Mouse (Mus musculus): ENCODE data around the gene Tns3.
"Not testable (repeated sequence)": the region's sequence is repeated elsewhere in the genome, so short reads cannot be mapped to it uniquely, and the experiment has no call there.

Tns3 gene

DNA sequence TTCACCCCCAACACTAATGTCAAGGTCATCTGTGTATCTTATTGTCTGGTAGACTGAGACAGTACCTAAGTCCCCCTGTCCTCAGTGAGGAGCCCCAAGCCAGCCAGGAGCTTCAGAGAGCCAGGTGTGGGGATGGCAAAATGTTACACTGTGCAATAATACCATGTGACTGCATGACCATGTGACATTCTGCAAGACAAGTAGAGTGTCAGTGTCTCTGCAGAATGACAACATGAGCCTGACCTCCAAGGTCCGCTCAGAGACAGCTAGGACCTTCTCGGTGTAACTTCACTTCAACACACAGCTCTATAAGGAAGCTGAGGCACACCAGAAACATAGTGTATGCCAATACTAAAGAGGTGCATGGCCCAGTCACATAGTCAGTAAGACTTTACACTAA is 20.1 kb downstream of the Tns3 start:
- DNase-seq: no peak

DNA sequence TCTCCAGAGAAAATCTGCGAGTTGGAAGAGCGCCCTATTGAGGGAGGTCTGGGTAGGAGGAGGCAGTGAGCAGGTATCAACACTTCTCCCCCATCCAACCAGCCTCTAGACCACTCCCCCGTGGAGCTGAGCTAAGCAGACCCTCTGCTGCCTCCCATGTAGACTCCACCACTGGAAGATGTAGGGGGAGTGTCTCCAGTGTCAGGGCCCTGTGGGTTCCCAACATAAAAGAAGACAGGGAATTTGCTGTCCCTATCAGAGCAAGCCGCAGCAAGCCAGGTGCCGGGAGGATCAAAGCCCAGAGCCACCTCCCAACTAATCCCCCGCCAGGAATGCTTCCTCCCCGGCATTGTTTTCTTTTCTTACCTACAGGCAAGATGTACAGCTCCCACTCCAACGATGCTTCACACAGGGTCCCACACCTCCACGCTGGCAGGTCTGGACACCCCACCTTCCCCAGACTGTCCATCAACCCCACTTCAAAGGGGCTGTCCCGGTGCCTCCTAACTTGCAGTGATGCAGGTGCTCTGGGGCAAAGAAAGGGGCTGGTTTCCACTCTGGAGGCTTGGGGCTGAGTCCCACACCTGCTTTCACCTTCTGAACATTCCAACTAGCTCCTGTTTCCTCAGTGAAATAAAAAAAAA is 22.6 kb downstream of the Tns3 start:
- no peak for DNase-seq

- no peak for DNase-seq
Observed at GRCm38 (mm10) chr11:8639726-8640125, 24.6 kb downstream of the Tns3 start.

DNA sequence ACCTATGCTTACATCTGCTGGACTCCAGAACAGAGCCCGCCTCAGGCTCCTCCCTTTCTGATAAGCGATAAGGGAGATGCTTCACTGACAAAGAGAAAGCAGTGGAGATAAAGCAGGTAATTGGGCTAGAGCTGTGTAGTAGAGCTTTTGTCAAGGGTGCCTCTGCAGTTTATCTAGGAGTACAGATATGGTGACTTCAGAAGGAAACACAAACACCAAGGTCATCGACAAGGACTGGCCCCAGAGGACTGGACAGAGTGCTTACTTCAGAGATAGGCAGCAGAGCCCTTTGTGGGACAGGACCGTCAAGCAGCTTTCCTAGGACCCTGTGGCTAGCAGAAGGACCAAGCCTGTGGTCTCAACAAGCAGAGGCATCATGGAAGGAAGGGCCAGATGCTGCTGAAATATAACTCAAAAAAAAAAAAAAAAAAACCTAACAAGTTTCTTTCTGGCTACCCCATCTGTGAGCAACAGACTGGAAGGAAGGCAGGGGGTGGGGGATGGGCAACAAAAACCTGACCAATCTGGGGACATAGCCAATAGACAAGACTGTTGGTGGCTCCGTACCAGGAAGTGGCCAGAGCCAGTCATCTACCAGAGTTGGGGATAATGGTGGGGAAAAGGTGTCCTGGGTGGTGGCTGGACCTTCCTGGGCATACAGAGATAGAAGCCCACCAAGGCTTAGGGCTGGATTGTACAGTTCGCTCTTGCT is 25.2 kb downstream of the Tns3 start:
- peak in 1 of 2 experiments; percentile 27 for DNase-seq

DNA sequence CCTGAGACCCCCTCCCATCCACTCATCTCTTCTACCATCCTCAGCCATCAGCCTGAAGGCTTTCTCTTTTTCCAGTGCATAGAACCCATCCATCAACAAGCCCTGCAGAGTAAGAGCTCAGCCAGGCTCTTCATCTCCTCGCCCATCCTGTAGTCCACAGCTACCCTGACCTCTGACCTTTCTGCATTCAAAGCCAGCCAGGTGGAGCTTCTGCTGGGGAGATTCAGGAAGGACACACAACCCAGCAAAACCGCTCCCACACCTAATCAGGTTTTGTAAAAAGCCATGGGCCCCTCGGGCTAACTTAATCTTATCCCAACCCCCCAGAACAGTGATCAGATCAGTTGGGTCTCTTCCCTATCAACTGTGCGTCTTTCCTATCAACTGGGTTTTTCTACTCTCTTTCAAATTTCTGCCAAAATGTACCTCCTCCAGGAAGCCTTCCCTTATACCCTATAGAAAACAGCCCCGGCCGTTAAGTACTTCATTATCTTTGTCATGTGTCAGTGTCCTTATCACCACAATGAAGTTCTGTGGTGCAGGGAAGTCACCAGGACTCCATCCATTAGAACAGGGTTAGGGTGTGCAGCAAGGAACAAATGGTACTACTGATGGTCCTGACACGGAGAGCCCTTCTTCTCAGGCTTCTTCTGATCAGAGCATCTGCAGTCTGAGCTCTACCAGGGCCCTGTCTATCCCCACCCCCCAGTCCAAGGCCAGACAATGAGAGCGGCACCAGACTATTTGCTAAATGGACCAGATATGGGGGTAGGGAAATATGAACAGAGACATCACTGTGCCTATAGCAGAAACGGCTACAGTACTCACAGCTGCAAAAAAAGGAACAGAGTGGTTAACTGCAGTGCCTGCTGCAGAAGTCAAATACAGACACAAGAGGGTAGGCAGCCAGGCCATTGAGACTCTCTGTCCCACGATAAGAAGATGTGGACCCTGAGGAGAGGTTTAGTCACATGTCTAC is 26.6 kb downstream of the Tns3 start:
- DNase-seq: no peak

DNA sequence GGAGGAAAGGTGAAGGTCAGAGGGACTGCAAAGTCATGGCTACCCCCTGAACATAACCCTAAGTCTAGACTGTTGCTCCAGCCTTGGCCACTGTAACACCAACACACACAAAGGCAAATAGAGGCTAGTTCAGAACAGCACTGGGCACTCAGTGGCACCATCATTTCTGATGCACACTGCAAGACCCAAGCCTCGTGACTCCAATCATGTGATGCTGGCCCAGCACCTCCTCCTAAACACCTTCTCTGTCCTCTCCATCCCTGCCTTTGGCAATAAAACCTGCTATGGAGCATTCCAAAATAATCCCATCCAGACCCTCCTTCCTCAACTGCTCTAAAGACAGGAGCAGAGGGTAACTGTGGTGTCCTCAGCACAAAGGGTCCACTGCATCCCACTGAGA is 27.7 kb downstream of the Tns3 start:
- no peak for DNase-seq

DNA sequence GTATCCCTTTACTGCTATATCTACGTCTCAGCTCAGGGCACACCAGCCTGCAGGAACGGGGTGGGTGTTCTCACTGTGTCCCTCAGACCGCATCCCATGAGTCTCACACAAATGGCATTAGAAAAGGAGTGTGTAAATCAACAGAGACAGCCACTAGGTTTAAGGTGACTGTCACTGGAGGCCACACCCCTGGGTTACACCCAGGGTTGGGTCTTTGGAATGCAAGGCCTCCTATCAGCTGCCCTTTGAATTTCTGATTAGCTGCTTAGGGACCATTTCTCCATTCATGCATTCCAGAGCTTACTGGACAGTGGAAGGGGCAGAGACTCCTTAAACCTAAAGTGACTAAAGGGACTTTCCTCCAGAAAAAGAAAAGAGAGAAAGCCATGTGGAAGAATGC is 28.6 kb downstream of the Tns3 start:
- DNase-seq: no peak

DNA sequence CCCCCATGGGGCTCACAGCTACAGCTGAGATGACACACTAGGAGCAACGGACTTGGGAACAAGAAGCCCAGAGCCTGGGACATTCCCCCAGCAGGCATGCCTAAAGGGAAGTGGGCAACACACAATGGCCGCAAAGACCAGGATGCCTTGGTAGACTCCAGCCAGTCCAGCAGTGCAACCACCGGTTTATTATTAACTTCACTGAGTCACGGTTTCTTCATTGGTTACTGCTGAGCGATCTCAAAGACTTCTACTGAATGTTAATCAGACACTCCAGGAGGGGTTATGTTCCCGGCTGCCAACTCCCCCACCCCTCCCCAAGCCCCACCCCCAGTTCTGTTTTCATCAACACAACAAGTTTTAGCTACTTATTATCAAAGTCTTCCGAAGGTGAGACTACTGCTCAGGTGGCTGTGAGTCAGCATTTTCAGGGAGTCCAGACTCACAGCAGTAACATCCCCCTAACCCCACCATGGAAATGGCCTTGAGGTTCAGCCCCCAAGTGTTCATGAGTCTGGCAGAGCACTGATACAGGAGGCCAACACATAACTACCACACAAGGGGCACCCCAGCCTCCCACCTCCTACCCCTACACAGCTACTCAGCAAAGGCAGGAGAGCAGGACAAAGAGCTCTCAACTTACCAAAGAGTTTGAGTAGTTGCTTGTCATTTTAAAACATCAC is 29.5 kb downstream of the Tns3 start:
- no peak for DNase-seq

GRCm38 (mm10) chr11:8632163-8632562 is 32.2 kb downstream of the Tns3 start:
- DNase-seq: no peak

GRCm38 (mm10) chr11:8629862-8630390 is 34.4 kb downstream of the Tns3 start:
- no peak for DNase-seq

DNA sequence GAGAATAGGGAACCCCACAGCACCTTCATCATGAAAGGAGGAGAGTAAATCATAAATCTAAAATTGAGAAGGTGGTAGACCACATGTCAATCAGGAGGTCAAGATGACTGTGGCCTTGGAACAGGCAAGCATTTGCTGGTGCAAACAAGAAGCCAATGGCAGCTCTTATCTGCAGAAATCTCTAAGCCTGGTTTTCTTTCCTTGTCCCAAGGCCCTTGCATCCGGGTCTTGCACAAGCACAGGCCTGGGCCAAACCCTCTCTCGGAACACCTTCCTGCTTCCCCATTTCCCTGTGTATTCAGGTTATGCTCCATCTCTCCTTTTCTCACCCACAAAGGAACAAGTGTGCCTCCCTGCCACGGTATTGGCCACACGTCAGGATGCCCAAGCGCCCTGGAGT is 35.0 kb downstream of the Tns3 start:
- DNase-seq: no peak

DNA sequence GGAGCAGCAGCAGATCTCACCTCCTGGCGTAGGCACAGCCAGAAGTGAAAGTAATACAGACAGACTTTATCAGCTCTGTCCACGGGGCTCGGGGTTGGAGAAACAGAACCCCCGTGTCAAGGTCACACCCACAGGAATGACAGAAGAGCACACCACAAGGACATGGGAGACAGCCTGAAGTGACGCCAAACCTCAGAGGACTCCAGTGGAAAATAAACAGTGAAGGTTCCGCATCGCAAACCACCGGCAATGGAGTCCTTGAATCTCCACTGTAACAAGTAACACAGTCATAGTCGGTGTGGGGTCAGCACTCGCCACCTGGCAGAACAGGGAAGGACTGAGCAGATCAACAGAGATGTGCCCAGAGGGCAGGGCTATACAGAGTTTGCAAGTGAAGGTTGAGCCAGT is 35.5 kb downstream of the Tns3 start:
- DNase-seq: no peak

DNA sequence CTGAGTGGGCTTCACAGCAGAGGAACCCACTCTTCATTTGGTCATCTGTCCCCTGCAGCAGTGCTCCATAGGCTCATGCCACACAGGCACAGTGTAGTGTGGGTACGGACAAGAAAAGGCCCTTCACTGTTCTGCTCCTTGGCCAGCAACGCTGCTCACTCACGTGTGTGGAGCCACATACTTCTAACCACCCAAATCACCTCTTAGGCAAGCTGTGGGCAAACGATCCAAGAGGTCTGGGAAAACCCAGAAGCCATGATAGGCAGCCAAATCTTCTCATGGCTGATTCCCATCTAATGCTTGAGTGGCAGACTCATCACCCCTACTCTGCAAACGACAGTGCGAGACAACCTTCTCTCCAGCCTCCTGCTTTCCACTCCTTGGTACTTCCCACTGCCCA is 37.2 kb downstream of the Tns3 start:
- DNase-seq: no peak

GRCm38 (mm10) chr11:8626715-8627114 is 37.6 kb downstream of the Tns3 start:
- no peak for DNase-seq

DNA sequence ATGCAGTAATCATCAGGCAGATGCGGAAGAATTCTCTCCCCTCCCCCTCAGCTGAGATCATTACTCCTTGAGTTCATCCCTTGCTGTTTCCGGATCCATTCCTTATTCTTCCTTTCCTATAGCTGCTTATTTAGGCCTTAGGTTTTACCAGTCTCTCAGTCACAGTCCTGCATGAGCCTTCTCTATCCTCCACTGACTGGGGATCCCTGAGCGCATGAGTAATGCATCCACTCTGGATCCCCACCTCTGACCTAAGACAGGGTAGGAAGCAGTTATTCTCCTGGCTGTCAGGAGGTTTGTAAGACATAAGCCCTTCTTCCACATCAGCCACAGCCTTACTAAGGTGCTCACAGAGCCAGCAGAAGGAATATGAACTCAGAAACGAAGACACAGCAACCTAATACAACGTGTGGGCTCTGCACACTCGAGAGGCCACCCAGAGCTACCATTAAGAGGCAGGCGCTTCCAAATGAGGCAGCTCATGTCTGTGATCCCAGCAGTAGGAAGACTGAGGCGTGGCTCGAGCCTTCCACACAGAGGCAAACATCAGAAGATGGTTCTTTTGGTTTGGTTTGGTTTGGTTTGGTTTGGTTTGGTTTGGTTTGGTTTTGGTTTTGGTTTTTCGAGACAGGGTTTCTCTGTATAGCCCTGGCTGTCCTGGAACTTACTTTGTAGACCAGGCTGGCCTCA is 38.3 kb downstream of the Tns3 start:
- no peak for DNase-seq

DNA sequence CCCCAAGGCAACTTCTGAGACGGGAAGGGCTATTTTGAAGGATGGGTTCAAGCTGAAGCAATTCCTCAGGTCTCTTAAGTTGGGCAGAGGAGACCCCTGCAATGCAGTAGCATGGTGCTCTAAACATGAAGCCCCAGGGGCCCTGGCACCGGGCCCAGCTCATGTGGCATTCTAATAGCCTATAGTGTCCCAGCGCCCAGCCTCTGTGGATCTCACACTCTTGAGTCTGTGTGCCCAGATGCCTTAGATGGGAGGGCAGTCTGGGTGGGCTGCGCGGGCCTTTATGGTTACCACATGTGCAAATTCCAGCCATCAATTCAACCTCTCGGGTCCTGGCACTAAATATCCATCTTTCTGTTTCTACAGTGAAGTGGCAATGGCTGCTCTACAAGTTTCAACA is 38.9 kb downstream of the Tns3 start:
- no peak for DNase-seq

DNA sequence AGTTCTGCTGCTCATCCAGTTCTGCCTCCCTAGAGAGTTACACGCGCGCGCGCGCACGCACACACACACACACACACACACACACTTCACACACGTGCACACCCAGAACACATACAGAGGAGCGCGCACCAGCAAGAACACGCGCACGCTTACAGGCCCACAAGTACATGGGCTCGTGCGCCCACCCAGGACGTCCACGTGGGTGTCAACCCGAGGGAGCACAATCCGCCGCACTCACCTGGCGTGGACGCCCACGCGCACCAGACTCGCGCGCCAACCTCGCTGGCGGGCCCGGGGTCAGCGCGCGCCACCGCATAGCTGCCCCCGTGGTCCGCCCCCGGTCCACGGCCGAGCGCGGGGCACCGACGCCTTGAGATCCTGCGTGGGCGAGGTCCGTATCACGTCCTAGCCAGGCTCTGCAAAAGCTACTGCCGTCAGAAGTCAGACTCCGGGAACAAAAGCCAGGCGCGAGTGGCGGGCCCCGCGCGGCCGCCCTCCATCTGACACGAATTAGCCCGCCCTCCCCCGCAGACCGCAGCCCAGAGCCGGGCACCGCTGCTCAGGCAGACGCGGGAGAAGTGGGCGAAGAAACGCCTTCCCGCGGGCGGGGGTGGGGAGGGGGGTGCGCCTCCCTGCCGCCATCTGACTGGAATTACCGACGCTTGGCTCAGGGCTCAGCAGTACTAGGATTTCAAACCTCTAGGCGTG is 40.0 kb downstream of the Tns3 start:
- peak; percentile 42 to 44 for DNase-seq

DNA sequence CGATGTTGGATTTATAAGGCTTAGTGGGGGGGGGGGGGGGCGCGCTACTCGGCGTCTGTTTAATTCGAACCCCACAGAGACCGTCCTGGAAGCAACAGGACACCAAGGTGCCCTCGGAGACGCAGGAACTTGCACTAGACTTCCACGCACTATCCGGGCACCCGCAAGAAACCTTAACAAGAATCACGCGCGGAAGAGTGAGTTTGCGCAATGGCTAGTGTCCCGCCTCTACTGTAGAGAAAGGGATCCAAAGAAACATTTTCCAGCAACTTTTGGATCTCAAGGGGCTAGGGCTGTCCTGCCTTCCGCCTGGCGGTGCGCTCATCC is 40.5 kb downstream of the Tns3 start:
- DNase-seq: no peak

DNA sequence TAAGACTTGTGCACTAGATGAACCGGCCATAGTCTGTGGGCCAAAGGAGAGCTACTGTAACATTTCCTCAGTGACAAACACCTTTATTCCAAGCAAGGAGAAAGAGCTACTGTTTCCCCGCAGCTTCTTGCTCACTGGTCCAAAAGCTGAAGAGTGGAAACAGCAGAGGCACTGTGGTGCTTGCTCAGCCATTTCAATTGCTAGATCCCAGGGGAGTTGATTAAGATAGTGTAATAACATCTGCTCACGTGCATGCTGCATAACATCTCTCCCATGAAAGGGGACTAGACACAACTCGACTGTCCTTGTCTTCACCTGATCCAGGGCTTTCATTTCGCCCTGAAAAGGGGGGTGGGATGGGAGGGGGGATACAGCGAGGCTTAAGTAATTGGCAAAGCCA is 41.7 kb downstream of the Tns3 start:
- no peak for DNase-seq

GRCm38 (mm10) chr11:8619111-8619510 is 45.2 kb downstream of the Tns3 start:
- not testable (repeated sequence) for DNase-seq

DNA sequence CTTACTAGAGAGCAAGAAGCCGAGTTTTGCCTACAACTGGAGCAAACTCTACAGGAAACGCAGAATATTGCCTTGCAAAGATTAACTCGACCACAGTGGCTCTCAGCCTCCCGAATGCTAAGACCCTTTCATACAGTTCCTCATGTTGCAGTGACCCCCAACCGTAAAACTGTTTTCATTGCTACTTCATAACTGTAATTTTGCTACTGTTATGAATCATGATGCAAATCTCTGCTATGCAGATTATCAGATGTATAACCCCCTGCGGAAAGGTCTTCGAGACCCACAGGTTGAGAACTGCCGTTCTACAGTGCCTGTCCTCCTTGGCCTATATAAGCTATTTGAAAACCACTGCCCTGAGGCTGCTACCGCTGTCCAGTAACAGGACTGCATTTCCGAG is 46.0 kb downstream of the Tns3 start:
- DNase-seq: no peak

DNA sequence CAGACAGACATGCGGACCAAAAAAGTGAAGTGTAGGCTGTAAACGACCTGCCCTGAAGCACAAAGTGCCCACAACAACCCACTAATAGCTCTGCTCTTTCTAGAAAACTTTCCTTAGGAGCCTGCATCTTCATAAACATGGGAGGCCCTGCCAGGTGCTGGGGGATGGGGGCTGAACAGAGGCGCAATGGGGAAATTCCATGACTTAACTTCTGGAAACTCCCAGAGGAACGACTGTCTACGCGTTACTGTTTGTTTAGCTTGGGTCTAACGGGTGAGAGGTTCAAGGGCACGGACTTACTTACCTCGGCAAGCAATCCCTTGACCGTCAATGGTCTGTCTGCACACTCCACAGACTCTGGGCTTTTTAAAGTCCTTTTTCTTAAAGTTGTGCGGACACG is 48.9 kb downstream of the Tns3 start:
- DNase-seq: no peak

All from cerebellum, postnatal 25 days (tissue).